Mouse (Mus musculus) small intestine, adult 2 months (tissue): ENCODE data around the gene Ccdc30.

Source experiments
- CTCF ChIP-seq: fragments of 200-500 bp; IDR thresholded peaks from 2 replicates; pipeline ENCODE4 v1.5.1; 2012; ENCODE audit warnings: low read depth, mild to moderate bottlenecking, control low read depth, inconsistent platforms, low read length, moderate library complexity, mixed read lengths; ENCODE audit not compliant: insufficient replicate concordance, insufficient read length; ENCODE audit errors: extremely low read depth
- POLR2A ChIP-seq: fragments of 200-500 bp; IDR thresholded peaks from 2 replicates; pipeline ENCODE4 v1.6.1; 2012; ENCODE audit warnings: low read depth, mild to moderate bottlenecking, control low read depth, inconsistent platforms, low read length, moderate library complexity

DNA sequence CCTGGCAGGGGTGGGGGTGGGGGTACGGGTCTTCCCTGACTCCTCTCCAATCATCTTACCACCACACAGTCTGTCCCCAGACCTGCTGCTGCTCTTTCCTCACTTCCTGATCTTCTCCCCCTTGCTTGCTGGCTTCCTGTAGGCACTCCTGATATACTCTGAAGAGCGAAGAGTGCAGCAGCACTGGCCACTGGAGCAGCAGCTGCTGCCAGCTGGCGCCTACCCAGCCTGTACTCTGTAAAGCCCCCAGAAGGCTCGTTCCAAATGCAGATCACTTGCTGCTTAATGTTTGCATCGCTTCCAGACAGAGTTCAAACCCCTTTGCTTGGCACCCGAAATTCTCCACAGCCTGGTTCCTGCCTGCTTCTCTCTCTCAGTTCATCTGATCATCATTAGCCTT, 2.5 kb downstream of the Ccdc30 start:
- TF ChIP-seq POLR2A (no peak), CTCF (no peak)
